ENCODE assay signal across 8 mouse cellular contexts in the genomic region with DNA sequence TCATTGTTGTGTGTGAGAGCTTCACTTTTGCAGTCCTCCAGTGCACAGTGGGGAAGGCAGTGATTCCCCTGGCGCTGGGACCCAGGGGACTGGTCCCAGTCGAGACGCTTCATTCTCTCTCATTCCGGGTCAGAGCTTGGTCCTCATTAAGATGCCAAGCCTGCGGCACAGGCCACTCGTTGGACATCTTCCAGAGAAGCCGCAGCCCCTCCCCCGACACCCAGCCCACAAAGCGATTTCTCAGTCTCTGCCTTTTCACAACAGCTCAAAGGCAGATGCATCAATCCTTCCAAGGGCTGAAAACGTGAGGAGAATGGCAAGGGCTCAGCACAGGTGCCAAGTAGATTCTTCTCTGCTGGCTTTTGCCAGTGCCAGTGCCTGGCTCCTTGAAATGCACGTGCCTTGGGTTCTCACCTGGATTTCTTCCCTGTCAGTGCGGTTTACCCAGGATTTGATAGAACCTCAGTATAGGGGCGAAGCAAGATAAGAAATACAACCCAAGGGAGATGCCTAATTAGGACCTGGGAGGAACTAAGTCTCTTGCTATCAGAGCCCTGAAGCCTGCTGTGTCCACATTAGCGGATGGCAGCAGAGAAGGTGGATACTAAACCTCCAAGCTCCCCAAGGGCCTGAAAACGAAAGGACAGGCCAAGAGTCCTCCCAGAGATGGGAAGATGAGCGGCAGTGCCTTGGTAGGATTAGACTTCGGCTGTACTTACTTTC.
DNase-seq lines count a peak whose midpoint lies in the region; ATAC-seq lines count a peak whose summit lies in the region.

No protein-coding gene starts in this region.

- no peak overlapping the region for H3K9ac ChIP-seq in hindbrain, embryonic 12.5 days
- H3K9ac ChIP-seq in midbrain, embryonic 12.5 days (replicated peaks), result no peak overlapping the region
- H3K9ac ChIP-seq in intestine, embryonic 16.5 days (ENCODE audit: low read depth, low read length), result no peak overlapping the region
- no peak overlapping the region for H3K9ac ChIP-seq in liver, embryonic 11.5 days (ENCODE audit: low read depth, low read length)

- peak overlapping the region; percentile 76 for H3K27ac ChIP-seq in hindbrain, embryonic 12.5 days
- H3K27ac ChIP-seq in midbrain, embryonic 12.5 days (replicated peaks), result peak overlapping the region; percentile 15; the same call in 1 of the 2 replicates
- no peak overlapping the region for H3K27ac ChIP-seq in intestine, embryonic 16.5 days (ENCODE audit: low read length)
- H3K27ac ChIP-seq in liver, embryonic 11.5 days (ENCODE audit: low read depth, low read length), result no peak overlapping the region

- peak overlapping the region; percentile 32 for H3K4me2 ChIP-seq in hindbrain, embryonic 12.5 days (replicated peaks)
- H3K4me2 ChIP-seq in midbrain, embryonic 12.5 days (replicated peaks), result peak overlapping the region; percentile 24
- H3K4me2 ChIP-seq in intestine, embryonic 16.5 days (ENCODE audit: low read depth, low read length), result no peak overlapping the region
- H3K4me2 ChIP-seq in liver, embryonic 11.5 days, result no peak overlapping the region

- no peak overlapping the region for H3K4me3 ChIP-seq in hindbrain, embryonic 12.5 days
- H3K4me3 ChIP-seq in midbrain, embryonic 12.5 days, result no peak overlapping the region
- no peak overlapping the region for H3K4me3 ChIP-seq in intestine, embryonic 16.5 days (ENCODE audit: low read length)
- H3K4me3 ChIP-seq in liver, embryonic 11.5 days (ENCODE audit: low read depth, low read length), result no peak overlapping the region

- peak; percentile 96 for ATAC-seq in hindbrain, embryonic 12.5 days (ENCODE audit: low FRiP score)
- peak; percentile 86 for ATAC-seq in midbrain, embryonic 12.5 days (ENCODE audit: low FRiP score, low read depth)
- no peak for ATAC-seq in intestine, embryonic 16.5 days
- no peak for ATAC-seq in liver, embryonic 11.5 days (replicated peaks; ENCODE audit: low FRiP score)

- peaks cover 18% of the 10 kb centered on the region for H3K4me1 ChIP-seq in hindbrain, embryonic 12.5 days
- peaks cover 20% of the 10 kb centered on the region for H3K4me1 ChIP-seq in midbrain, embryonic 12.5 days
- no peaks in the 10 kb centered on the region for H3K4me1 ChIP-seq in intestine, embryonic 16.5 days (ENCODE audit: control insufficient read depth, insufficient read depth, low read length)
- no peaks in the 10 kb centered on the region for H3K4me1 ChIP-seq in liver, embryonic 11.5 days (replicated peaks; ENCODE audit: control insufficient read depth, insufficient read depth, low read length)

- WGBS in hindbrain, embryonic 12.5 days, result 20% methylated on average over 17 of the region's 17 CpGs
- 21% methylated on average over 17 of the region's 17 CpGs for WGBS in midbrain, embryonic 12.5 days
- WGBS in intestine, embryonic 16.5 days, result 29% methylated on average over 17 of the region's 17 CpGs
- WGBS in liver, embryonic 11.5 days, result 16% methylated on average over 17 of the region's 17 CpGs

- no peaks in the 10 kb centered on the region for H3K27me3 ChIP-seq in hindbrain, embryonic 12.5 days
- H3K27me3 ChIP-seq in midbrain, embryonic 12.5 days, result peaks cover 7% of the 10 kb centered on the region; the same call in 1 of the 2 replicates
- H3K27me3 ChIP-seq in intestine, embryonic 16.5 days (replicated peaks; ENCODE audit: control insufficient read depth, insufficient read depth, low read length), result no peaks in the 10 kb centered on the region
- no peaks in the 10 kb centered on the region for H3K27me3 ChIP-seq in liver, embryonic 11.5 days (replicated peaks; ENCODE audit: control insufficient read depth, insufficient read depth, low read length)

- no peaks in the 10 kb centered on the region for H3K9me3 ChIP-seq in hindbrain, embryonic 12.5 days (replicated peaks)
- H3K9me3 ChIP-seq in midbrain, embryonic 12.5 days, result no peaks in the 10 kb centered on the region
- no peaks in the 10 kb centered on the region for H3K9me3 ChIP-seq in intestine, embryonic 16.5 days (ENCODE audit: control insufficient read depth, low read length)
- H3K9me3 ChIP-seq in liver, embryonic 11.5 days (ENCODE audit: control insufficient read depth, low read length), result no peaks in the 10 kb centered on the region

- H3K36me3 ChIP-seq in hindbrain, embryonic 12.5 days, result no peaks in the 10 kb centered on the region
- no peaks in the 10 kb centered on the region for H3K36me3 ChIP-seq in midbrain, embryonic 12.5 days
- H3K36me3 ChIP-seq in intestine, embryonic 16.5 days (ENCODE audit: control insufficient read depth, insufficient read depth, low read length), result no peaks in the 10 kb centered on the region
- no peaks in the 10 kb centered on the region for H3K36me3 ChIP-seq in liver, embryonic 11.5 days (ENCODE audit: control insufficient read depth, insufficient read depth, low read length)

- DNase-seq in adrenal gland, postnatal 14 days, result peak; percentile 28
- no peak for DNase-seq in adrenal gland, adult 8-10 months
- DNase-seq in embryo, embryonic 10 days (ENCODE audit: low spot score), result peak; percentile 49
- no peak for DNase-seq in T-cell, adult 2 months (ENCODE audit: low spot score)
- DNase-seq in liver, embryonic 11.5 days (ENCODE audit: low spot score), result no peak

Comparison
In these comparisons a context has a peak if more than half of its experiments do, and no peak if none do; other contexts are left out.
1. DNase-seq: peak in adrenal gland, postnatal 14 days (single experiment) and embryo, embryonic 10 days (single experiment); none in adrenal gland, adult 8-10 months (single experiment), T-cell, adult 2 months (single experiment) and liver, embryonic 11.5 days (single experiment).
2. ATAC-seq: peak in hindbrain, embryonic 12.5 days (single experiment) and midbrain, embryonic 12.5 days (single experiment); none in intestine, embryonic 16.5 days (single experiment) and liver, embryonic 11.5 days (single experiment).
3. H3K27ac ChIP-seq: peak in hindbrain, embryonic 12.5 days (single experiment) and midbrain, embryonic 12.5 days (single experiment); none in intestine, embryonic 16.5 days (single experiment) and liver, embryonic 11.5 days (single experiment).
4. H3K4me2 ChIP-seq: peak in hindbrain, embryonic 12.5 days (single experiment) and midbrain, embryonic 12.5 days (single experiment); none in intestine, embryonic 16.5 days (single experiment) and liver, embryonic 11.5 days (single experiment).